Mouse (Mus musculus) midbrain, postnatal 0 days (tissue): Measurements from ENCODE around the gene Gstp3. TPM values are rescaled to one million over a fixed set of nuclear protein-coding genes. Genes with fewer than 3 reads are reported as not detected.
"Not testable (repeated sequence)": the region's sequence is repeated elsewhere in the genome, so short reads cannot be mapped to it uniquely, and the experiment has no call there.

Source experiments
- ATAC-seq: fragments of 200-750 bp; cut with Nextera tagmentation; 2 replicates; pipeline ENCODE4 v1.8.0; 2017; ENCODE audit warnings: moderate number of reproducible peaks, mild to moderate bottlenecking, moderate TSS enrichment, moderate library complexity; ENCODE audit not compliant: low FRiP score
- DNase-seq: peaks from one replicate; pipeline ENCODE4 v3.0.0-alpha.2; 2015; ENCODE audit warnings: low spot score
- H3K27ac ChIP-seq: fragments of 300-500 bp; sonication (generic); 2 replicates; pipeline ENCODE4 v1.5.1; 2014; ENCODE audit warnings: low read depth, mild to moderate bottlenecking, low read length, mixed read lengths
- H3K27me3 ChIP-seq: fragments of 300-500 bp; sonication (generic); 2 replicates; pipeline ENCODE4 v1.6.1; 2014; ENCODE audit warnings: low read length, control low read depth, mixed read lengths; ENCODE audit not compliant: insufficient read depth
- H3K36me3 ChIP-seq: fragments of 300-500 bp; sonication (generic); 2 replicates; pipeline ENCODE4 v1.6.1; 2014; ENCODE audit warnings: low read length, control low read depth, mixed read lengths; ENCODE audit not compliant: insufficient read depth
- H3K4me1 ChIP-seq: fragments of 300-500 bp; sonication (generic); 2 replicates; pipeline ENCODE4 v1.6.1; 2014; ENCODE audit warnings: mild to moderate bottlenecking, control low read depth, antibody characterized with exemption, low read length, mixed read lengths; ENCODE audit not compliant: insufficient read depth
- H3K4me2 ChIP-seq: fragments of 300-500 bp; sonication (generic); 2 replicates; pipeline ENCODE4 v1.6.1; 2014; ENCODE audit warnings: low read depth, mild to moderate bottlenecking, low read length, mixed read lengths; ENCODE audit not compliant: poor library complexity, severe bottlenecking
- H3K4me3 ChIP-seq: fragments of 300-500 bp; sonication (generic); 2 replicates; pipeline ENCODE4 v1.5.1; 2014; ENCODE audit warnings: low read depth, mild to moderate bottlenecking, low read length, moderate library complexity
- H3K9ac ChIP-seq: fragments of 300-500 bp; sonication (generic); replicated peaks from 2 replicates; pipeline ENCODE4 v1.6.1; 2014; ENCODE audit warnings: mild to moderate bottlenecking, low read length, moderate library complexity, mixed read lengths; ENCODE audit not compliant: poor library complexity, severe bottlenecking
- H3K9me3 ChIP-seq: fragments of 300-500 bp; sonication (generic); 2 replicates; pipeline ENCODE4 v1.6.1; 2016; ENCODE audit warnings: low read length, control low read depth
- CTCF ChIP-seq: IDR thresholded peaks from 2 replicates; pipeline ENCODE4 v1.5.1; 2016; ENCODE audit warnings: antibody characterized with exemption, mild to moderate bottlenecking
- WGBS: fragments of 180-500 bp; shearing (Covaris S2); extraction: QIAGEN DNeasy Blood & Tissue Kit; methylation state at CpG from one replicate; pipeline ENCODE4 v1.1.7; 2014; 5-methylcytosine and 5-hydroxymethylcytosine counted together
- polyA plus RNA-seq: library from polyadenylated mRNA; unstranded; fragments of >200 nt; fragmentation: Nextera tagmentation; extraction: Ambion mirVana; gene quantifications from 2 replicates; pipeline ENCODE4 v1.2.1, GENCODE M21; 2015
- total RNA-seq: library from RNA; depleted of rRNA; stranded (reverse); fragments of >200 nt; gene quantifications from 2 replicates; pipeline ENCODE4 v1.2.3, GENCODE M21; 2014

Gene Gstp3
- total and polyA plus RNA-seq, 2 experiments from 2014 or later, result not detected

DNA sequence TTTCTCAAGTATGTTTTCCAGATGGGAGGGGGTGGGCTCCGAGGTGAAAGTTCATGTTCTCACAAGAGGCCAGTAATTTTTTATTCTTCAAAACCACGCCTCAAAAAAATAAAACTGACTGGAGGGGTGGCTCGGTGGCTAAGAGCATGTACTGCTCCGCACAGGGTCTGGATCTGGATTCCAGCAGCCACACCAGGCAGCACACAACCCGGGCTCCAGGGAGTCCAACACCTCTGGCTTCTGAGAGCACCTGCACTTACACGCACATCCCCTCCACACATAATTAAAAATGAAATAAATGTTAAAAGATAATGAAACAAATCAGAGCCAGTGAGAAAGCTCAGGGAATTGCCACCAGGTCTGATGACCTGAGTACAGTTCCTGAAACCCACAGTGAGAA, 6.9 kb upstream of the Gstp3 start:
- no peak overlapping the region for H3K4me3 ChIP-seq
- no peak overlapping the region for H3K9ac ChIP-seq
- no peaks in the 10 kb centered on the region for H3K9me3 ChIP-seq
- no peak overlapping the region for H3K27ac ChIP-seq
- no peaks in the 10 kb centered on the region for H3K4me1 ChIP-seq
- H3K36me3 ChIP-seq, result no peaks in the 10 kb centered on the region
- ATAC-seq (no peak), DNase-seq (no peak)
- no peak overlapping the region for H3K4me2 ChIP-seq
- WGBS, result 84% methylated on average over 6 of the region's 6 CpGs
- H3K27me3 ChIP-seq, result no peaks in the 10 kb centered on the region
- no peak for TF ChIP-seq CTCF

DNA sequence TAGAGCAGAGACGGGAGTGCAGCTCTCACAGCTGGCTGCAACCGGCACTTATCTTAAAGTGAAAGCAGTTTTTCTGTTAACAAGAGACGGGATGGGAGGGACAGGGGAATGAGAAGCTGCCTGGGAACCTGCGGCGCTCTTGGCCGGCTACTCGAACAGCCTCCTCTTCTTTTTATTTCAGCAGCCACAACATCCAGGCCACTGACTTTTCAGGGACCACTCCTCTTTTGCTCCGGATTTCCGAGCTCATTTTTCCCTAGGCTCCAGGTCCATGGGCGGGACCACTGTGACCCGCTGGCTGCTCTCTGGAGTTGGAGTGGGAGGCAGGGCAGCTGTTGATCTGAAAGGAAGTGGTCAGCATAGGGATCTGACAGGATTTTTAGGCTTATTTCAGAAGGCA, 5.1 kb upstream of the Gstp3 start:
- H3K27ac ChIP-seq, DNase-seq, H3K27me3 ChIP-seq, ATAC-seq, H3K4me1 ChIP-seq, H3K9me3 ChIP-seq, H3K4me3 ChIP-seq, H3K9ac ChIP-seq, H3K4me2 ChIP-seq, H3K36me3 ChIP-seq: not testable (repeated sequence)
- WGBS, result 53% methylated on average over 3 of the region's 11 CpGs

DNA sequence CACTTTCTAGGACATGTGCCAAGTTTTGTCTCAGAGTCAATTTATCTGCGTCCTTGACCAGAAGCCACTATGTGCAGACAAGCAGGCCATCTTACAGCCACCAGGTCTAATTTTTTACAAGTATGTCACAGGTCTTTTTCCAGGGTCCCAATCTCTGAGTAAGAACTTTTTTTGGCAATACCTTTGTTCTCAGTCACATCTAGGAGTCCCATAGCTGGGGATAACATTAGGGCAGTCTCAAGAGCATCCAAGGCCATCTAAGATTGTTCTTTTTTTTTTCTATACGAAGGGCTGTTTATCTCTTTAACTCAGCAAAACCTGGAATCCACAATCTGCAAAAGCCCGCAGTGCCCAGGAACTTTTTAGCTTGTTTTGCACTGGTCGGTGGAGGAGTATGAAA, 4.0 kb upstream of the Gstp3 start:
- H3K9me3 ChIP-seq, DNase-seq, ATAC-seq, H3K9ac ChIP-seq, H3K36me3 ChIP-seq, H3K4me1 ChIP-seq, H3K27ac ChIP-seq, H3K4me3 ChIP-seq, H3K4me2 ChIP-seq, H3K27me3 ChIP-seq: not testable (repeated sequence)
- 76% methylated on average over 2 of the region's 4 CpGs for WGBS

DNA sequence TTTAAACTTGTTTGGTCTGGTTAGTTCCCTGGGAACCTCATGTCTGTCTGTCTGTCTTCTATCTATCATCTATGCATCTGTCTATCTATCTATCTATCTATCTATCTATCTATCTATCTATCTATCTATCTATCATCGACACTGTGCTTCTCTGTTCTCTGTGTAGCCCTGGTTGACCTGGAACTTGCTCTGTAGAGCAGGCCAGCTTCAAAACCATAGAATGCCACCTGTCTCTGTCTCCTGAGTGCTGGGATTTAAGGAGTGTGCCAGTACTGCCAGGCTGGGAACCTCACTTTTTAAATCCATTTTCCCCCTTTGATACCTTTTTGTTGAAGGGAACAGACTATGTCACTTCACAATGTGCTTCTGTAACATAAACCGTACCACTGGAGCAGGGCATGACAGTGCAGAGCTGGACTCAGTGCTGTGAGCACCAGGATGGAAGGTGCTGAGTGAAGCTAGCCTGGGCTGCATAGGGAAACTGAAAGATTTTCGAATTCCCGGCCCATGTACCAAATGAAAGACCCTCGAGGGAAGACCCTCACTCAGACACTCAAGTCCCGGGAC, 1.6 kb upstream of the Gstp3 start:
- WGBS, result 86% methylated on average over 6 of the region's 6 CpGs
- Histone ChIP-seq H3K4me3 (no peak overlapping the region), H3K9ac (no peak overlapping the region), H3K4me2 (no peak overlapping the region), H3K4me1 (no peaks in the 10 kb centered on the region), H3K36me3 (no peaks in the 10 kb centered on the region), H3K27ac (no peak overlapping the region), H3K27me3 (no peaks in the 10 kb centered on the region), H3K9me3 (no peaks in the 10 kb centered on the region)
- no peak for ATAC-seq
- no peak for DNase-seq
- TF ChIP-seq CTCF, result no peak

DNA sequence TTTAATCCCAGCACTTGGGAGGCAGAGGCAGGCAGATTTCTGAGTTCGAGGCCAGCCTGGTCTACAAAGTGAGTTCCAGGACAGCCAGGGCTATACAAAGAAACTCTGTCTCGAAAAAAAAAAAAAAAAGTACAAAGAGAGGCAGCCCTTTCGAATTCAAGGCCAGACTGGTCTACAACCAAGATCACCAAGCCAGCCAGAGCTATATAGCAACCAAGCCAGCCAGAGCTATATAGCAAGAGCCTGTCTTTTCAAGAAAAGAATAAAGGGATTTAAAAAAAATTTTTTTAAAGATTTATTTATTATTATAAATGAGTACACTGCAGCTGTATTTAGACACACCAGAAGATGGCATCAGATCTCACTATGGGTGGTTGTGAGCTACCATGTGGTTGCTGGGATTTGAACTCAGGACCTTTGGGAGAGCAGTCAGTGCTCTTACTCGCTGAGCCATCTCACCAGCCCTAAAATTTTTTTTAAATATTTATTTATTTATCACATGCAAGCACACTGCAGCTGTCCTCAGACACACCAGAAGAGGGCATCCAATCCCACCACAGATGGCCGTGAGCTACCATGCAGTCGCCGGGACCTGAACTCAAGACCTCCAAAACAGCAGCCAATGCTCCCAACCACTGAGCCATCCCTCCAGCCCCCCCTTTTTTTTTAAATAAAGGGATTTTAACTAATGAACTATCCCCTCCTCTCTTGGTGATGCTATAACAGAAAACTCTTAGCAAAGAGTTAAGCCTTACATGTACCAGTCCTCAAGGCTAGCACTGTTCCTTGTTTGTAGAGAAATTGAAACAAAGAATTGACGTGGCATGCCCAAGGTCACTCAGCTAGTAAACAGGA, 902 bp upstream of the Gstp3 start:
- H3K36me3 ChIP-seq, H3K9ac ChIP-seq, H3K4me2 ChIP-seq, ATAC-seq, H3K27ac ChIP-seq, H3K27me3 ChIP-seq, H3K4me3 ChIP-seq, H3K9me3 ChIP-seq, H3K4me1 ChIP-seq, DNase-seq: not testable (repeated sequence)
- WGBS, result 85% methylated on average over 8 of the region's 8 CpGs

DNA sequence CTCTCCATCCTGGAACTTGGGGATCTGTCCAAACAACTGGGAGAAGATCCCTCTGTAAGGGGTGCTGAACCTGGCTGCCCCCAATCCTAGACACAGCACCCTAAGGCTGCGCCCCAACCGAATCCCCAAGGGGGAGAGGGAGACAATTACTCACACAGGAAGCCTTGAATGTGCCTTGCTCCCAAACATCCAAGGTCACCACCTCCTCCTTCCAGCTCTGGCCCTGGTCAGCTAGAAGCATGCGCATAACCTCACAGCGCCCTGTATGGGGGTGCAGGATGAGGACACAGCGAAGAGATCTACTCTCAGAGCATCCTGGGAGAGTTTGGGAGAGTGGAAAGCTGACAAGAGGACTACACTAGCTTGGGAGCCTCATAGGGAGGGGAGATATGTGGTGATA, 788 bp downstream of the Gstp3 start:
- H3K9me3 ChIP-seq, result no peaks in the 10 kb centered on the region
- no peaks in the 10 kb centered on the region for H3K36me3 ChIP-seq
- no peak overlapping the region for H3K9ac ChIP-seq
- DNase-seq, result no peak
- no peak for TF ChIP-seq CTCF
- ATAC-seq, result no peak
- no peak overlapping the region for H3K27ac ChIP-seq
- WGBS, result 90% methylated on average over 5 of the region's 5 CpGs
- H3K4me3 ChIP-seq, result no peak overlapping the region
- no peaks in the 10 kb centered on the region for H3K27me3 ChIP-seq
- no peak overlapping the region for H3K4me2 ChIP-seq
- no peaks in the 10 kb centered on the region for H3K4me1 ChIP-seq
